Mouse (Mus musculus): Measurements from ENCODE around the gene Rpusd1.
A peak's percentile ranks its signal among the peaks of the same experiment; 100 is the strongest.
"Not testable (repeated sequence)": the region's sequence is repeated elsewhere in the genome, so short reads cannot be mapped to it uniquely, and the experiment has no call there.

The Rpusd1 gene

DNA sequence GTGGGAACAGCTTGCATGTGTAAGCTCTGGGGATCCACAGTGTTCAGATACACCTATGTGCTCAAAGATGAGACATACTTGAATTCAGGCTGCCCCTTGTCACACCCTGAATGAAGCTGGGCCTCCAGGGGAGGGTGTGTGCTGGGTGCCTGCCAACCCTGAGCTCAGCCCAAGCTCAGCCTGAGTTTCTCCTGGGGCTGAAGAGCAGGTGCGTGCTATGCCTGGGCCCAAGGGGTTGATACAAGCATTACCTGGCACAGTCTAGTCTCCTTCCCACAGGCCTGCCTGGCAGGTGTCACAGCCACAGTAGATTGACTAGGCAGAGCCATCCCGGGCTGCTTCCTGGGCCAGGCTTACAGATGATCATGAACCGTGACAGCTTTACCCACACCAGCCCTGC is 8.3 kb downstream of the Rpusd1 start, which contains the start of gene Mslnl:
Gene Mslnl, plus strand, starts transcription at position 298 of the 400 bp plus-strand sequence.
- no peak for DNase-seq (ENCODE audit: low read depth, low spot score)

DNA sequence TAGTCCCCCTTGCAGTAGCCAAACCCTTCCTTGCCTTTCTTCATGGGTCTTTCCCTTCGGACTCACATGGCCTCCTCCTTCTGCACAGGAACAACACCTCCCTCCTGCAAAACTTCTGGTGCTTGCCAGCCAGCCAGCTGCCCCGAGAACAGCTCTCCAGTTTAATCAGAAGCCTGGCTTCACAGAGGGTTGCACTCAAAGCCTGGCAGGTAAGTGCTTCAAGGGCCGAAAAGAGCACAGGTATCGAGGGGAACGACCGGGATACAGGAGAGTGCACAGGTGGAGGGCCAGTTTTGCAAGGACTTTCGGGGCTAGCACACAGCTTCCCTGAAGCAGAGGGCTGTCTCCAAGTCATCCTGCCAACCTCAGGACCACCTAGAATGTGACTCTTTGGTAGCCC is 11.4 kb downstream of the Rpusd1 start:
- DNase-seq (ENCODE audit: low read depth, low spot score), result no peak

DNA sequence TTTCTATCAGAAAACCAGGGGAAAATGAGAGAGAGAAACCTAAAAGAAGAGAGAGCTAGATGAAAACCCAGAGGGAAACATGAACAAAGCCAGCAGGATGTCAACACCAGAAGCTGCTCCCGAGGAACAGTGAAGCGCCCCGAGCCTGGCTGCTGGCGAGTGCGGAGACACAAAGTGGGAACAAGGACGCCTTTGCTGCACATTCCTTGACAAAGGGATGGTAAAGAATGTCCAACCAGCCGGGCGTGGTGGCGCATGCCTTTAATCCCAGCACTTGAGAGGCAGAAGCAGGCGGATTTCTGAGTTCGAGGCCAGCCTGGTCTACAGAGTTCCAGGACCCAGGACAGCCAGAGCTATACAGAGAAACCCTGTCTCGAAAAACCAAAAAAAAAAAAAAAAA is 14.0 kb downstream of the Rpusd1 start:
- not testable (repeated sequence) for DNase-seq (ENCODE audit: low read depth, low spot score)

DNA sequence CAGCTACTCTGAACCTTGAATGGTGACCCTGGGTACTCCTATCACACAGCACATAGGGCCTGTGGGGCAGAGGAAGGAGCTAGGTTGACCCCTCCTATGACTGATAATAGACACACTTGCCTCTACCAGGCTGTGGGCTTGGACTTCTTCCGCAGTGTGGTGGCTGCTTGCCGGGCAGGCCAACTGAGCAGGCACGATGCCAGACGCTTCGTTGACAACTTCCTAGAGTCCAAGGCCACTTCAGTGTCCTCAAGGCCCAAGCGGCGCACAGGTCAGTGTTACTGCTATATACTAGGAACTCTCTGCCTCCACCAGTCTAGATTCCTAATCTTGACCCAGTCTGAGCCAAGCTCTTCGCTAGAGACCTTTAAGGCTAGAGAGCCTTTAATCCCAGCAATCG is 16.4 kb downstream of the Rpusd1 start:
- no peak for DNase-seq (ENCODE audit: low read depth, low spot score)

DNA sequence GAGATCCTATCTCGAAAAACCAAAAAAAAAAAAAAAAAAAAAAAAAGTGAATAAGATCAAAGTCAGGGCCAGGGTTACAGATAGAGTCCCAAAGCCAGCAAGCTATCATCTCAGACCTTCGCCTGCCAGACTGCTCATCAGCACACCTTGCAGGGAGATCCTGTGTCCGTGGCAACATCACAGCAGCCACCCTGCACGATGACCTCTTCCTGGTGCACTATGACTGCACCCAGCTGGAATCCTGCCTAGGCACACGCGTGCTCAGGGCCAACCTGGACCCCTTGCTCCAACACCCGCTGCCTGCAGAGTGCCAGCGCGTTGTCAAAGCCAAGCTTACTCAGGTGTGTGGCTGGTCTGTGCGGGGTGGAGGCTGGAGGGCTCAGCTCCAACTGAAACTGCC is 16.8 kb downstream of the Rpusd1 start:
- no peak for DNase-seq (ENCODE audit: low read depth, low spot score)

DNA sequence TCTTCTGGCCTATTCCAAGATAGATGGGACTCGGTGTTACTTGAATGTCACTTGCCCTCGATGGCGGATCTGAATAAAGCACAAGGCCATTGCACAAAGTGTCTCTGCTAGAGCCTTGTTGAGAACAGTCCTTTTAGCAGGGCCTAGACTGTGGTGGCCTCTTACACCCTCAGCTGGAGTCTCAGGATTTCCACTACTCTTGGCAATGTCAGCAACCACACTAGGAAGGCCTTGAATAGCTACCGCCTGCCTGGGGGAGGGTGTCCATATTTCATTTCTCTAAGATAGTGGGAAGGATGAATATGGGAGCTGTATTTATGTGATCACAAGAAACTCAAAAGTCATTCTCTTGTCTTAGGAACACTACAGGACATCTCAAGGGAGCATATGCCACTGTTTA is 20.8 kb downstream of the Rpusd1 start:
- no peak for DNase-seq (ENCODE audit: low read depth, low spot score)

DNA sequence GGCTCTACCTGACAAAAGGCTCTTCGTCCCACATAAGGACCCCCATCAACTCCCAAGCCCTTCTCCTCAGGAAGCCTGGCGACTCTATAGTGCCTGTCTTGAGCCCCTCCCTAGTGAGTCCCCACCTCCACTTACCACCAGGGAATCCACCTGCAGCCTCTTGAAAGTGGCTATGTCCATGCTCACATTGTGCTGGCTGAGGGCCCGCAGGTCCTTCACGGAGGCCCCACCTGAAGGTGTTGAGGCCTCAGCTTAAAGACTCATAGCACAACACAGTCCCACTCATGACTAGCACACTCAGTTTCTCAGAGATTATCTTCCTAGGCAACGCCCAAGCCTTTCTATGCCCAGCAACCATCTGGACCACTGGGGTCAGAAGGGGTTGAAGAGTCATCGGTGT is 21.8 kb downstream of the Rpusd1 start:
- no peak for DNase-seq (ENCODE audit: low read depth, low spot score)

DNA sequence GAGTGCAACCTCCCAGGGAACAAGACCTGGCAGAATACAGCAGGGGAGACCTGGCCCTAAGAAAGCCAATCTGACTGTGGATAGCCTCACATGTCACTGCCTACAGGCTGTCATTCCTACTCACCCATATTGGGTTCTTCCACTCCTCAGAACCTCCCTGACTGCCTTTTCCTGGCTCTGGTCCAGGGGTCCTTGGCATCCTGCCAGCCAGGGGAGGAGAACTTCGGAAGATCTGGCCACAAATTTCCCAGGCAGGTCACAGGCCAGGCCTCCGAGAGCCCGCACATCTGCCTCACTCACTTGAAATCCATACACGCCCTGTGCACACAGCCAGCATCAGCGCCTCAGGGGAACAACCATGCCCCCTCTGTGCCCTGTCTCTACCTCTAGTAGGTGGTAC is 24.0 kb downstream of the Rpusd1 start:
- DNase-seq (ENCODE audit: low read depth, low spot score), result no peak

DNA sequence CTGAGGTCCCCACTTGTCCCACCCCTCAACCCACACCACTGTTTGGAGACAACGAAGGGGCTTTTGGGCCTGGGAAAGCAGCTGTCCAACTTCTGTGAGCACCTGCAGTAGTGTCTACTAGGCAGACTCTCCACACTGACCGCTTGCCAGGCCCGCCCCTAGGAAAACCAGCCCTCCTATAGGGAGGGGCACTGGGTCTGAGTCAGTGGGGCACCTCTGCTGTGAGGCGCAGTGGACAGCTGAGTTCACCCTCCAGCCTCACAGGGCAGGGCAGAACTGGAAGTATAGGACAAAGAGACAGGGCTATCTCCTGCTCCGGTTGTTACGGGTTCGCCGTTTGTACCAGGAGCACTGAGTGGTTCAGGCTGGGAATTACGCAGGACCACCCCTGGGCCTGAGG is 26.8 kb downstream of the Rpusd1 start, which contains the start of gene Msln:
Gene Msln, minus strand, starts transcription at position 138 of the 400 bp plus-strand sequence.
- no peak for DNase-seq (ENCODE audit: low read depth, low spot score)

DNA sequence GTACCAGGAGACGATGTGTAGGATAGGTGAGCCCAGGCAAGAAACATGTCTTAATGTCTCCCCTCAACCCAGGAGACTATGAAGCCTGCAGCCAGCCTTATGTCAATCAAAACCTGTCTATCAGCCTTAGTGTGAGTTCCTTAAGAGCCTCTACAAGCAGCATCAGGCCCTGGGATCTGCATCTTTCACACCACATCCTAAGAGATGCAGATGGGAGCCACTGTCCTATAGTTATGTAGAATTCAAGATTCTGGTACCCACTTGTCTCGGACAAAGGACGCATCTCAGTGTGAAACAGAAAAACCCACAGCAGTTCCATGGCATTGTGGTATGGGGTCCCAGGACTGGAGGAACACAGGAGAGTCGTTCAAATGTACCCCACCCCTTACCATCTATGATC is 27.6 kb downstream of the Rpusd1 start:
- DNase-seq (ENCODE audit: low read depth, low spot score), result no peak

DNA sequence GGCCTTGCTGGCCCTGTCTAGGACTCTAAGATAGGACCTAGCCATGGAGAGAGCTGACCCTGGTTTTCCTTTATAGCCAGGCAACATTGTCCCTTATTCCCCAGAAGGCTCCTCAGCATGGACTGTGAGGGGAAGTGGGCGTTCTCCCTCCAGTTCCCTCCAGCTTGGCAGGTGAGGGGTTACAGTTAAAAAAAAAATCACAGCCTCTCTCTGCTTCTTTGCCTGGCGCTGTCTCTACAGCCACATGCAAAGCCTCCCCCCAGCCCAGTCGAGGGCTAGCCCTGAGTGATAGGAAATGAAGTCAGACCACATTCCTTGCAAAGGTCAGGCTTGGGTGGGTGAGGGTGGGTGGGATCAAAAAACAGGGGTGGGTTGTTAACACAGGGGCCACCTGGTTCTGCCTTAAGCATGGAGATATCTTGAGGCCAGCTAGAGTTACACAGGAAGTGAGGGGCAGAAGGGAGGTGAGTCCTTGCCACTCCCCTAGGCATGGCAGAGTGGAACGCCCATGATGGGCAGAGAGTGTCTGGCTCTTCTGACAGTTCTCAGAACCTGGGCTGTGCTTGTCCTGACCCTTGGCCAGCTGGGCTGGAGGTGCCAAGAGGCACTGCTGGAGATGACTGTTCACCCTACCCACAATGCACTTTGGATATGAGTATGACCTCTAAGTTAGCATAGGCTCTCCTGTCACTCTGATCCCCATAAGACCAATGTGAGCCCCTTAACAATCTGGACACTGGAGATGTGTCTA is 28.3 kb downstream of the Rpusd1 start:
- no peak for DNase-seq (ENCODE audit: low read depth, low spot score)

DNA sequence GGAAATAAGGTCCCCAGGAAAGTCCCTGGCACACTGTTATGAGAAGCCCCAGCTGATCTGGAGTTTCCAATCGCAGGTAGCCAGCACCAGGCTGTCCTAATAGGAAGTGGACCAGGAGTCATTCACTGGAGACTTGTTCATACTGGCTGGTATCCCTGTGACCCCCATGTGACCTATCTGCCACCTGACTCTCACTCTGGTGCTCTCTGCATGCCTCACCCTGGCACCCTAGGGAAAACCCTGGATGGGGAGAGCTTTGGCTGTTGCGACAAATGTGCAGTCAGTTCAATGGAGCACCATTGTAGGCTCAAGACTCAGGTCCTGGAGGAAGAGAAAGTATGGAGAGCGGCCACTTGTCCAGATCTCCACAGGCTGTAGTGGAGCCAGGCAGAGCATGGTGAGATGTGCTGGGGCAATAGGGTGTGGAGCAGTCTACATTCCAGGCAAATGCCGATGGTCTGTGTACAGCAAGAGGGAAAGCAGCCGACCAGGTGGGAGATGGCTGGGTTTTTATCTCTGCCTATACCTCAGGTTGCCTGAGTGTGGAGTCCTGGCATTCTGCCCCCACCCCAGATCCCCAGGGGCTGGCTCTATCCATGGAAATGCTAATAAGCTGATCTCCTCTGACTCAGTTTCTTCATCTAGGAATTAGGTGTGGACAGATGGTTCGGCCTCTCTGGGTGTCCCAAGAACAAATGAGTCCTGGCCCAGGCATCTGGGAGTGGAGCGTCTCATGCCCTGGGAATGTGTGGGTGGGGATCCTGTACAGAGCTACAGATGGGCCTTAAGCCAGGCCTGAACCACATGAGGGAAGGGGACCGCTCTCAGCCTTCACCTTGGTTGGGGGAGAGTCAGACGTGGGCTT is 29.1 kb downstream of the Rpusd1 start:
- no peak for DNase-seq (ENCODE audit: low read depth, low spot score)

DNA sequence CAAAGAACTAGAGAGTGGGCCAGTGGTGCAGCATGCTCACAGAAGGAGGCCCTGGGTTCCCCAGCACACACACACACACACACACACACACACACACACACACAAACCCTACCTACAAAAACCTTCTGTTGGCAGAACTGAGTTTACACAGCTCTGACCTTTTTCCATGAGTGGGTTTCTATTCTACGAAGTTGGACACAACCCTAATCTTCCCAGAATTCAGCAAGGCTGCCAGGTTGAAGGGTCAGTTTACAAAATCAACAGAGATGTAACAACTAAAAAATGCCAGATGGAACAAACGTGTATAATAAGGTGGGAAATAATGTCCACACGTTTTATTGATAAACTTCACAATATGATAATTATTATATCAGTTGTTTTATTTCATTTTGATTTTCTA is 30.2 kb downstream of the Rpusd1 start:
- DNase-seq (ENCODE audit: low read depth, low spot score), result no peak

DNA sequence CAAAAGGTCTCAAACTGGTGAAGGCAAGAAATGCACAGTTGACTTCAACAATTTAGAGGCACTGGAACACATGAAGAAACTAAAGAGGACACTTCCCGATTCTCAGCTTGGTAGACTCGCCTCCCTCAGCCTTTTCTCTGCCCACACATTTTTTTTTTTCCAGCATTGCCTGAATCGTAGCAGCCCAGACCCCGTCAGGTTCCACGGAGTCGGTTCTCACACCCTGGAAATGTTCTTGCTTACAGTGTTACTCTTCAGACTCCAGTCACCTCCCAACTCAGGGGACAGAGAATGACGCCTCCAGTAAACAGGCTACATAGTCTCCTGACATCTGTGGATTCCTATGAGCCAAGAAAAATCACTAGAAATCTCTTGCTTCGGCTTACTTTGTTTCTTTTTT is 32.7 kb downstream of the Rpusd1 start:
- DNase-seq (ENCODE audit: low read depth, low spot score), result no peak

DNA sequence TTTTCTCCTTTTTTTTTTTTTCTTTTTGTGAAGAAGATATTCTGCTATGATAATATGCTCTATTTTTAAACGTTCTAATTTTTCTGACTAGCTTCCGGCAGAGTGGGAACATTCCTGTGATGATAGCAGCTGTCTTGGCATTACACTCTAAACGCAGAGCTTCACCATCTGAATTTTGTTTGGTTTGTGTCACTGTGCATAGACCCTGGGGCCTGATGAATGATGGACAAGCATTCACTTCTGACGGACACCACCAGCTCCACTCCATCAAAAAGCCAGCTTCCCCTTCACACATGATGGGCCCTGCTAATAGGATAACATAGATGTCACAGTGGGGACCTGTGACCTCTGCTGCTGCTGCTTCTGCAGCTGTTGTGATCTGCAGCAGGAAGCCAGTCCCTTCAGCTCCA is 34.1 kb downstream of the Rpusd1 start:
- no peak for DNase-seq (ENCODE audit: low read depth, low spot score)

DNA sequence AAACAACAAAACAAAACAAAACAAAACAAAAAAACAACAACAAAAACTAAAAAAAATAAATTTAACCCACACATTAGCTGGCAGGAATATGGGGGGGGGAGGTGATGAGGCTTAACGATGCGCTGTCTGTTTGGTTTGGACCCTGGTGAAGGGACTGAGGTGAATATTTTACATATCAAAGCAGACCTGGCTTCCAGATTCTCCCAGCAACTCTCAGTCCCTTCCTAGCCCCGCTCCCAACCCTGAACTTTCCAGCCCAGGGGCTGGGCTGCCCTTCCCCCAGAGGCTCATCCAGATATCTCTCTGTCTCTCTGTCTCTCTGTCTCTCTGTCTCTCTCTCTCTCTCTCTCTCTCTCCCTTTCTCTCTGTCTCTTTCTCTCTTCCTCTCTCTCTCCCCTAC is 35.1 kb downstream of the Rpusd1 start:
- no peak for DNase-seq (ENCODE audit: low read depth, low spot score)

DNA sequence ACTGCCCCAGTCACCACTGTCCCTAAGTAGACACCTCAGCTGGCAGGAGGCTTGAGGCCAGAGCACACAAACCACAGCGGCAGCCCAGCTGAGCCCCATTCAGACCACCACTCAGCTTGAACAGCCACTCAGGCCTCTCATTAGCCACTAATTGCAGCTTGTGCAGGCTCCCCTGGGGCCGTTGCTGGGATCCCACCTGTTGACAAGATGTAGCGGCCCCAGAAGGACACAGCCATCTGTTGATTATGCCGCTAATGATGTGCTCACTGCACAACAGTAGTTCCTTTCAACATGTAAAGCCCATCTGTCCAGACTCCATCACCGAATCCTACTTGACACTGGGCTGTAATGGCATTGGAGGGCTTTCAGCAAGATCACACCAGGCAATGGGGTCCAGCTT is 38.4 kb downstream of the Rpusd1 start:
- no peak for DNase-seq (ENCODE audit: low read depth, low spot score)

DNA sequence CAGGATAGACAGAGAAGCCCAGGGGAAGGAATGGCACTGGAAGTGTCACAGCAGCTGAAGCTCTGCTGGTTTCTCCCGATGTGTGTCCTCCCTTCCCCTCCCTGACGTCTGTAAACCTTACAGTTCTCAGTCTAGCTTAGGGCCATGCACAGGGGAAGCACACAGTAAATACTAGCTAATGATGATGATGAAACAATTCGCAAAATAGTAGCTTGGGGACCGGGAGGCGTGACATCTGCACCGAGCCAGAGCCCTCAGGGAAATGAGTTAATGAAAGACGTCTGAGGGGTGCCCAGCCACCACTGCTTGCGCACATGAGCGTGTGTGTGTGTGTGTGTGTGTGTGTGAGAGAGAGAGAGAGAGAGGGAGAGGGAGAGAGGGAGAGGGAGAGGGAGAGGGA is 41.9 kb downstream of the Rpusd1 start:
- no peak for DNase-seq (ENCODE audit: low read depth, low spot score)

DNA sequence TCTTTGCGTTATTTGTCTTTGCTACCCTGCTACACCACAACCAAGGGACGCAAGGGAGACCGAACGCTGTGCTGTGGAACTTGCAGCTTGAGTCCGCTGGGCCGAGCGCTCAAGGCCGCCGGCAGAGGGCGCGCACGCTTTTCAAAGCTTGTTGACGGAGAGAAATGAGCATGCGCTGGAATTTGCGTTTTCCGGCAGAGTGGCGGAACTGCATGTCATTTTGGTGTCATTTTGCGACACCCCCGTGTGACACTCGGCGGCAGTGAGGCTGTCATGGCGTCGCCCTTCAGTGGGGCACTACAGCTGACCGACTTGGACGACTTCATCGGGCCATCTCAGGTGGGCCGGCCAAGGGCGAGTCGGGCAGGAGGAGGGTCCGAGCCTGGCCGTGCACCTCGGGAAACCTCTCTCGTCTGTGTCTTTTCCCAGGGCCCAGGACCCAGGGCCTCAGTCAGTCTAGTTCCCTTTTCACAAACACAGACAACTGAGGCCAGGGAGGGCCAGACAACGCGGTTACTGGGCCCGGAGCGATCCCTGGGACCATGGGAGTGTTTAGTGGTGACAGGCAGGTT is 46.2 kb downstream of the Rpusd1 start, which contains the start of gene Narfl:
Gene Narfl, plus strand, starts transcription at position 228 of the 572 bp plus-strand sequence.
- peak; percentile 96 for DNase-seq (ENCODE audit: low read depth, low spot score)

DNA sequence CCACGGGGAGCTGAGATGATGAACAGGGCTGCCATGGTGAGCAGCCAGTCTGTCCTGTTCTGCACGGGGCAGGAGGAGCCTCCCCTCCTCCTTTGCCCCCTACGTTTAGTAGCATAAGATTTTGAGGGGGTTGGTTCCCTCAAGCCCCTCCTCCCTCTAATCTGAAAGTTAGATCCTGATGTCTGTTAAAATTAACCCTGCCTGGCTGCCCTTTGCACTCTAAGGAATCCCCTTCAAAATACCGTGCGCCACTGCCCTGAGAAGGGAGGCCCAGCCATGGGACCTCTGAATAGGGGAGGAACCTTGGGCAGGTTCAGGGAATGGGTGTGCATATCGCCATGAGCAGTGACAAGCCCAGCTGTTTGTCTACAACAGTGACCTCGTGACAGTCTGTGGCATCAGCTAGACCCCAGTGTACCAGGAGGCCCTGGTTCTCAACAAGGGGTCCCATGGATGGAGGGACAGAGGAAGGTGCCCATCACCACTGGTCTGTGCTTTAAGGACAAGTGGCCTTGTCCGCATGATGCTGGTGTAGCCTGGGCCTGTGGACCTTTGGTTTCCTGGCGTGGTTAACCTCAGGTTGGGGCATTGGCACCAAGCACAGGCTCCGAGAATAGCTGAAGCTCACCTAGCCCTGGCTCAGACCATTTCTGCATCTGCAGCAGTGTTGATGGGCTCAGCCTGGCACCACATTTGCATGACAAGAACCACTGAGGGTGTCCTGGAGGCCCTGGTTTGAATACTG is 48.0 kb downstream of the Rpusd1 start:
- DNase-seq (ENCODE audit: low read depth, low spot score), result no peak

DNA sequence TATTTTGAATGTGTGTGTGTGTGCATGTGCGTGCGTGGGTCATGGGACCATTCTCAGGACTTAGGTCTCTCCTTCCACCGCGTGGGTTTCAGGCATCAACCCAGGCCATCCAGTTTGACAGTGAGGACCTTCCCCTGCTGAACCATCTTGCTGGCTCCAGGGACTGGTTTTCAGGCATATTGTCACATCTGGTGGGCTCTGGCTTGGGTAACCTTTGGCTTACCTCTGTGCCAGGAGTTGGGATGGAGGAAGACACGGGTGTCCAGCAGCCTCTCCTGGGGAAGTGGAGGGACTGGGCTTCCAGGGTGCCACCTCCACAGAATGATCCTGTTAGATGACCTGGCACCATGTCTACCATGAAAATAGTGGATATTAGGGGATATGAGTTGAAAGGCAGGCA is 50.5 kb downstream of the Rpusd1 start:
- DNase-seq (ENCODE audit: low read depth, low spot score), result no peak
